Comparison of ENCODE assay signal across 14 mouse cellular contexts in genomic region chr9:113928591-113928990, GRCm38 (mm10). TPM values are rescaled to one million over a fixed set of nuclear protein-coding genes. Genes with fewer than 3 reads are reported as not detected.
DNase-seq lines count a peak whose midpoint lies in the region; ATAC-seq lines count a peak whose summit lies in the region.
"Had no signal": no experiment of that assay in that cellular context is flagged by ENCODE, and none has a peak within 500 bp of the region (broad histone marks: within the 10 kb centered on the region; RNA-seq: fewer than 3 reads in every experiment).

No protein-coding gene starts in this region.

- DNase-seq in heart, adult 8-10 months (ENCODE audit: low spot score), result peak; percentile 23
- no peak for DNase-seq in heart, postnatal 4 days
- peak; percentile 15 to 23 for DNase-seq in spleen, adult 18-20 months
- no peak for DNase-seq in spleen, postnatal 14 days (ENCODE audit: low spot score in 2 of 2)
- no peak for DNase-seq in cerebellum, adult 9-10 months
- no peak for DNase-seq in right cerebral cortex, adult 18-20 months
- DNase-seq: cerebellum, postnatal 10 days; heart, postnatal 10 days; kidney, adult 8-10 months; right cerebral cortex, postnatal 14 days; thymus, postnatal 25 days had no signal

- peak; percentile 63 for ATAC-seq in megakaryocyte, adult 5-6 weeks (ENCODE audit: poor library complexity, severe bottlenecking)
- ATAC-seq in activated CD4-positive, CD25-positive, alpha-beta regulatory T cell, adult 4 months, result no peak
- ATAC-seq: hindbrain, postnatal 0 days had no signal

RNA-seq across cellular contexts. Expression of gene Ubp1, which starts 2.1 kb away (rescaled TPM):
- total RNA-seq in heart, adult 8-10 months (2022), result 10 to 100 TPM; 20.7 to 25.6 (median 24.0) TPM
- 10 to 100 TPM; 39.1 to 39.8 TPM for total RNA-seq in heart, postnatal 4 days (2021)
- total RNA-seq in megakaryocyte, adult 5-6 weeks (2015), result 59.3 and 63.4 TPM in 2 replicates
- total RNA-seq in megakaryocyte, adult 5-6 weeks (2017), result 65.0 and 70.5 TPM in 2 replicates
- polyA plus RNA-seq in activated CD4-positive, CD25-positive, alpha-beta regulatory T cell, adult 4 months (2017; shearing (Covaris generic)), result 10 to 100 TPM; 28.6 to 34.6 TPM

Comparison
In these comparisons a context has a peak if more than half of its experiments do, and no peak if none do; other contexts are left out.
1. DNase-seq: peak in heart, adult 8-10 months (single experiment) and spleen, adult 18-20 months (2 of 2); none in heart, postnatal 4 days (single experiment), spleen, postnatal 14 days (0 of 2), cerebellum, adult 9-10 months (single experiment) and right cerebral cortex, adult 18-20 months (single experiment).